Mouse (Mus musculus): Measurements from ENCODE around the gene Birc5.
A peak's percentile ranks its signal among the peaks of the same experiment; 100 is the strongest.
"Not testable (repeated sequence)": the region's sequence is repeated elsewhere in the genome, so short reads cannot be mapped to it uniquely, and the experiment has no call there.

Gene Birc5

GRCm38 (mm10) chr11:117826916-117827315, 22.1 kb upstream of the Birc5 start:
- DNase-seq (ENCODE audit: low read depth, low spot score): no peak

GRCm38 (mm10) chr11:117827386-117827785, 21.7 kb upstream of the Birc5 start:
- DNase-seq (ENCODE audit: low read depth, low spot score): no peak

GRCm38 (mm10) chr11:117828149-117828887, 20.7 kb upstream of the Birc5 start:
- DNase-seq (ENCODE audit: low read depth, low spot score): no peak

DNA sequence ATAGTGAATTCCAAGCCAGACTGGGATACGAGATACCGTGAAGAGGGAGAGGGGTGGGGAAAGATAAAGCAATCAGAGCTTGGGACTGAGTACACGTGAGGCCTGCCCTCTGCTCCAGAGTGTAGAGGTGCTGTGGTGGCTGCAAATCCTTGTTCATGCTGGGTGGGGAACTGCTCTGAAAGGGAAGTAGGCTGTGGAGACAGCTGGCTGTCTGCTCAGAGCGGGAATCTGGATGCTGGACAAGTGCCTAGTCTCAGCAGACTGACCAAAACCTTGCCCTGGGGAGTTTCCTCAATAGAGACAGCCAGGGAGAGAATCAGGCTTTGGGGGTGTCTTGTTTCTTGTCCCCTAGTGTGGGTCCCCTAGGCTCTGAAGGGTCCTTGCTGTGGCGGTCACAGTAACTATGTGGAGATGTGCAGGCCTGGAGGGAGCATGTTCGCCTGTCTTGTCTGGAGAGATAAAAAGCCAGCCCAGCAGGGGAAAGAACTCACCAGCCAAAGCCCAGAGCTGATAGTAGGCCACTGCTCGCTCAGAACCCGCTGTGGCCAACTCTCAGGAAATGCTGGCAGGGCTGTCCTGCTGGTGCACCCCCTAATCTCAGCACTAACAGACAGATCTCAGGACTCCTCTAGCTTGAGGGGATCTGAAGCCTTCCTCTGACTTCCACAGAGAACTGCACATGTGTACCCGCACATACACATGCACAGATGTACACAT, 20.0 kb upstream of the Birc5 start:
- DNase-seq (ENCODE audit: low read depth, low spot score): no peak

DNA sequence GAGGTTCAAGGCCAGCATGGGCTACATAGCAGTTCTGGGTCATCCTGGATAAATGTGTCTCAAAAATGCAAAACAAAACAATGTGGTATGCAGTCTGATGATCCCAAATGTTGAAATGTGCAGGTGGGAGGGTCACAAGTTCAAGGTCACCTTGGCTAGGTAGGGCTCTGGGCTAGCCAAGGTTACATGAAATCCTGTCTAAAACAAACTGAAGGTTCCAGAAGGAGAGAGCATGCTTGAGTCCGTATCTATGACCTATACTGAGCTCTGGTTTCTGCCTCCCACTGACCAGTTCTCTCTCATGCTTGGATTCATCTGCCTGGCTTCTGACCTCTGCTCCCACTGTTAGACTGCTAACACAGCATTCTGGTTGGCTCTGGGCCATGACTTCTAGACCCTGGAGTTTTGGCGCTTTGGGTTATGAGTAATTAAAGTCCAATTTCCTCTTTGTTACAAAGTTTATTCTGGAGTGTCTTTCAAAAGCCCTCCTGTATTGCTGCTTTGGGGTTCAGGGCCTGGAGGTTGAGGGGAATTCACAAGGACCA, 19.3 kb upstream of the Birc5 start:
- no peak for DNase-seq (ENCODE audit: low read depth, low spot score)

DNA sequence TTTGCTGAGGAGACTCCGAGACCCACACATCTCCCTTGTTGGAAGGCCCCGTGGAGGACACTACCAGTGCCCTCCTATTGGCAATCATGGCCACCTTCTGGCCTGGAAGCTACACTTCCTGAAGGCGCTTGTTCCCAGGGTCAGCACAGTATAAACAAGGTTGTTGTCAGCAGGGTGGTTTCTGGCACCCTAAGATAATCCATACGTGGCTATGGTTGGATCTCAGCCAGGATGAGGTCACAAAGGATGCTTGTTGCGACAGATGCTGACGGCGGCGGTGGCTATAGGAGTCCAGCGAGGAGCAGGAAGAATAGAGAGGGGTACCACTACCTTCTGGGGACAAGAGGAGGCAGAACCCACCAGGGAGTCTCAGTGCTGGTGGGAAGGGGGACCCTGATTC, 18.6 kb upstream of the Birc5 start:
- DNase-seq (ENCODE audit: low read depth, low spot score): no peak

GRCm38 (mm10) chr11:117832086-117832969, 16.7 kb upstream of the Birc5 start:
- peak; percentile 71 for DNase-seq (ENCODE audit: low read depth, low spot score)

DNA sequence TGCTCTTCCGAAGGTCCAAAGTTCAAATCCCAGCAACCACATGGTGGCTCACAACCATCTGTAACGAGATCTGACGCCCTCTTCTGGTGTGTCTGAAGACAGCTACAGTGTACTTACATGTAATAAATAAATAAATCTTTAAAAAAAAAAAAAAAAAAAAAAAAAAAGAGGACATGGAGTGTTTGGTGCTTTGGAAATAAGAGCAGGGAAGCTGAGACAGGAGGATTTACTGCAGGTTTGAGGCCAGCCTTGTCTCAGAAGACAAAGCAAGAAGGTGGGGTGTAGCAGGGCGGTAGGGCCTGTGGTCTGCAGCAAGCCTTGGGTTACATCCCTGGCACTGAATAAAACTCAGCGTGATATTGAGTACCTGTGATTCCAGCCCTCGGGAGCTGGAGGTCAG, 15.5 kb upstream of the Birc5 start:
- DNase-seq (ENCODE audit: low read depth, low spot score): not testable (repeated sequence)

DNA sequence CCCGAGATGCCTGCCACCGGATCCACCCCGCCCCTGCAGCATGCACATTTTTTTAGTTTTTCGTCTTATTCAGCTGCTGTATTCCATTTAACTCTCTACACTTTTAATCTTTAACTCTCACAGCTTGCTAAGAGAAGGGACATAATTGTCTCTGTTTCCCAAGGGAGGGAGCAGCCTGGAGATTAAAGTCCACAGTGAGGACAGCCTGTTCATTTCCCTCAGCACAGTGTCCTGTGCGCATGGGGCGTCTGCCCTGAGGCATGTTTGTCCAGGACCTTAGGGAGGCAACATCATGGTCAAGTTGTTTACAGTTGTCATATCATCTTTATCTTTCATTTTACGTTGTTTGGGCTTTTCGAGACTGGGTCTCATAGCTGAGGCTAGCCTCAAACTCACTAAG, 15.0 kb upstream of the Birc5 start:
- DNase-seq (ENCODE audit: low read depth, low spot score): no peak

- DNase-seq (ENCODE audit: low read depth, low spot score): no peak
Measured at GRCm38 (mm10) chr11:117836306-117836705, 12.7 kb upstream of the Birc5 start.

- DNase-seq (ENCODE audit: low read depth, low spot score): no peak
Measured at GRCm38 (mm10) chr11:117838572-117838971, 10.5 kb upstream of the Birc5 start.

- DNase-seq (ENCODE audit: low read depth, low spot score): no peak
Measured at GRCm38 (mm10) chr11:117839021-117839420, 10.0 kb upstream of the Birc5 start.

- no peak for DNase-seq (ENCODE audit: low read depth, low spot score)
Measured at GRCm38 (mm10) chr11:117840910-117841309, 8.1 kb upstream of the Birc5 start.

DNA sequence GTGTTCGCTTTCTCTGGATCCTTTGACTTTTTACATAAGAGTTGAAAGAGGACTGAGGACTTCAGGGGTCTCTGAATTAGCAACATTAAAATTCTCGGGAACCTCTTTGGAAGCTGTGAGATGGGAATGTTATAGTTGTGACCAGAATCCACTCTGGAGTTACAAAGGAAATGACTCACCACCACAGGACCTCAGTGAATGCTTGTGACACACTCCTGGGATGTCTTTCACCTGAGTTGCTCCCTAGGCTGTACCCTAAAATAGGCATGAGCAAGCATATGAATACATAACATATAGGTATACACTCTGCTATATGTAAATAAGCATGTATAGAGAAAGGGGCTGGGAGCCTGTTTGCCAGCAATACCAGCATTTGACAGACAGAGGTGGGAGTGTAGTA, 5.6 kb upstream of the Birc5 start:
- no peak for DNase-seq (ENCODE audit: low read depth, low spot score)

DNA sequence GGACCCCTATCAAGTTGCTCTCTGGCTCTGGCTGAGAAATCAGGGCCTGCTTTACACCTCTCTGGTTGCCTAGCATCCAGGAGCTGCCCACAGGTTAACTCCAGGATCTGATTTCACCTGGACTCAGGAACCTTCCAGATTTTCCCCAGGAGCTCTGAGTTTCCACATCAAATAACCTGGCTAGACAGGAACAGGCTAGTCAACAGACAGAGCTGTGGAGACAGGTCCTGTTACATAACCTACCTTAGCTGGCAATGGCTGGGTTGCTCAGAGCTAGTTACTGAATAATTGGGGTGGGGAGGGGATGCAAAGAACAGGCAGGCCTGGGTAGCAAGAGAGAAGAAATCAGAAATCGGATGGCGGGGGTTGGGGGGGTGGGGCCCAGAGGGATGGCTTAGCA, 4.1 kb upstream of the Birc5 start:
- no peak for DNase-seq (ENCODE audit: low read depth, low spot score)

DNA sequence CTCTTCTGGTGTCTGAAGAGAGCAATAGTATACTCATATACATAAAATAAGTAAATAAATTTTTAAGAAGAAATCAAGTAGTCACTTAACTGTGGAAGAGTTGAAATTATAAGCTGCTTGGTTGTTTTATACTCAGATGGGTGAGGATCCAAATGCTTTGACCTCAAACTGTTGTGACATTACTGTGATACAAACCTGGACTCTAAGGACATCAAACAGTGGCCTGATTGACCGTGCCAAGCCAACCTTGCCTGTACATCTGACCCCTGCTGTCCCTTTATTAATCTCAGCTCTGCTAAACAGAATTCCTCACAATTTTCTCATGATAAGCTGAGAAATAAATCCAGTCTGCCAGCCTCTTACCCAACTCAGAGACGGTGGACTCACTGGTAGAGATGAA, 3.4 kb upstream of the Birc5 start:
- no peak for DNase-seq (ENCODE audit: low read depth, low spot score)

GRCm38 (mm10) chr11:117846640-117847039, 2.4 kb upstream of the Birc5 start:
- DNase-seq (ENCODE audit: low read depth, low spot score): no peak

DNA sequence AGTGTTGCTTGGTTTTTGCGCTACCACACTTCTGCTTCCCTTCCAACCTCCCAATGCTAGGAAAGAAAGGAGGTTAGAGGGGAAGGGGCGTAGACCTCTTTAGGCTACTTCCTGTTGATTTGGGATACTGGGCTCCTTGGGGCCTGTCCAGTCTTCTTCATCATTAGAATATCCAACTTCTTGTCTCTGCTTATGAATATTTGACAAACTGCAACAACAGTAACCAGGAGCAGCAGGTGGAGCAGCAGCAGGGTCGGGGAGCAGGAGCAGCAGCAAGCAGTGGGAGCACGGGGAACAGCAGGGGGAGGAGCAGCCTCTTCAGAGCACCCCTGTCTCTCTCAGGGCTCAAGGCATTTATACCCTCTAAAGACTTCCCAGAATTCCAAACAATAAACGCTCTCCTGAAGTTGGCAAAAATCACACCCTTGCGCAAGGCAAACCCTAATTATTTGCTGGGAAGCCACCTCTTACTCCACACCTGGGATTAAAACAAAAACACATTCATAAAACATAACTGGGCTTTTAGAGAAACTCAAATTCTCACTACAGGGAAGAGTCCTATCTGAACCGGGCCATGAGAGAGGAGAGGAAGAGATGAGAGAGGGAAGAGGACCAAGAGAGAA, 1.3 kb upstream of the Birc5 start:
- no peak for DNase-seq (ENCODE audit: low read depth, low spot score)

- no peak for DNase-seq (ENCODE audit: low read depth, low spot score)
Measured at GRCm38 (mm10) chr11:117848271-117848984, 623 bp upstream of the Birc5 start.

GRCm38 (mm10) chr11:117852875-117853274, 3.8 kb downstream of the Birc5 start:
- no peak for DNase-seq (ENCODE audit: low read depth, low spot score)

GRCm38 (mm10) chr11:117854241-117854640, 5.2 kb downstream of the Birc5 start:
- DNase-seq (ENCODE audit: low read depth, low spot score): no peak

All from embryo, embryonic 11.5 days (tissue).